Mouse (Mus musculus) bone marrow, adult 2 months (tissue): ENCODE measurements around the gene Gm20431. TPM values are rescaled to one million over a fixed set of nuclear protein-coding genes. Genes with fewer than 3 reads are reported as not detected.

Source experiments
- H3K27ac ChIP-seq: fragments of 200-500 bp; 2 replicates; pipeline ENCODE4 v1.5.1; 2012; ENCODE audit warnings: low read depth, mild to moderate bottlenecking, control low read depth, inconsistent platforms, low read length; ENCODE audit not compliant: control insufficient read depth, poor library complexity, insufficient read depth
- H3K4me1 ChIP-seq: fragments of 200-500 bp; 2 replicates; pipeline ENCODE4 v1.6.1; 2011; ENCODE audit warnings: low read length; ENCODE audit not compliant: control insufficient read depth, insufficient read depth
- H3K4me3 ChIP-seq: fragments of 200-500 bp; replicated peaks from 2 replicates; pipeline ENCODE3; 2011; ENCODE audit warnings: mild to moderate bottlenecking, low read depth, low read length, control low read depth; ENCODE audit not compliant: control insufficient read depth
- CTCF ChIP-seq: fragments of 200-500 bp; IDR thresholded peaks from 2 replicates; pipeline ENCODE4 v1.5.1; 2011; ENCODE audit warnings: low read length, control low read depth; ENCODE audit not compliant: control insufficient read depth, insufficient read depth
- POLR2A ChIP-seq: fragments of 200-500 bp; IDR thresholded peaks from 2 replicates; pipeline ENCODE4 v1.6.1; 2011; ENCODE audit warnings: low read depth, mild to moderate bottlenecking, control low read depth, low read length, borderline replicate concordance; ENCODE audit not compliant: control insufficient read depth
- WGBS: fragments of 180-500 bp; shearing (Covaris S2); methylation state at CpG from one replicate; pipeline ENCODE4 v1.1.7; 2018; 5-methylcytosine and 5-hydroxymethylcytosine counted together
- polyA plus RNA-seq: library from polyadenylated mRNA; stranded (reverse); fragments of >200 nt; gene quantifications from 2 replicates; pipeline ENCODE4 v1.2.4, GENCODE M21; 2011; ENCODE audit warnings: low replicate concordance; ENCODE audit not compliant: missing spikeins, insufficient read depth, insufficient read length

Gm20431 gene
- polyA plus RNA-seq, 1 experiment, result not detected

DNA sequence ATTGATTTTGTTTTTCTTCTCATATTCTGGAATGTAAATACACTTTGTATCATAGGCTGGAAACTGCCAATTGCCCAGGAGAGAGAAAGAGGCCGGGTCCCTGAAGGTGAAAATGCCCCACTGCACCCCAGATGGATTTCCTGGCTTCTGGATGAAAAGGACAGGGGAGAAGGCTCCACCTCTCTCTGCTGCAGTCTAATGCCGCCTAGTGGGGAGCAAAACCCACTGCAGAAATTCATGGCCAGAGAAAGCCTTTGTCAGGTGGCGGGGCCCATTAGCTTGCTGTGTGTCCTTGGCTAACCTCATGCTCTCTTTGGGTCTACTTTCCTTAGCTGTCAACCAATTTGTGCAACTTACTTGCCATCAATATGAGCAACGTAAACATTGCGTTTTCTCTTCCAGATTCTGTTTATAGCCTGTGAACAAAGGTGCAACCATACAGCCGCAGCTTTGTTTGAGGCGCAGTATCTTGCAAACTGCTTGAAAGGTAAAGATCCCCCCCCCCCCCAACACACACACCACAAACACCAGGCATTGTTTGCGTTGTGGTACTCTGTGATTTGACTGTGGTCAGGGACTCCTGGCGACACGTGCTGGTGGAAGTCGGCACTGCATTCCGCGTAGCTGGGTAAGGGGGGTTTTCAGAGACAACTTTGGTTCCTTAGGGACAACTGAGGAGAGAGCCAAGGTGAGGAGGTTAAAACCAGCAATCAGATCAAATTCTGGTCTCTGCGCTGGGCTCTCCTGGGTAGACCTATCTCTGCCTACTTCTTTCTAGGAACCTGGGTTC lies 14.0 kb upstream of the Gm20431 start:
- Histone ChIP-seq H3K4me3 (no peak overlapping the region), H3K4me1 (no peaks in the 10 kb centered on the region; the same call in 1 of the 2 replicates), H3K27ac (no peak overlapping the region)
- 42% methylated on average over 14 of the region's 14 CpGs for WGBS
- TF ChIP-seq POLR2A (no peak), CTCF (peak; percentile 75)

DNA sequence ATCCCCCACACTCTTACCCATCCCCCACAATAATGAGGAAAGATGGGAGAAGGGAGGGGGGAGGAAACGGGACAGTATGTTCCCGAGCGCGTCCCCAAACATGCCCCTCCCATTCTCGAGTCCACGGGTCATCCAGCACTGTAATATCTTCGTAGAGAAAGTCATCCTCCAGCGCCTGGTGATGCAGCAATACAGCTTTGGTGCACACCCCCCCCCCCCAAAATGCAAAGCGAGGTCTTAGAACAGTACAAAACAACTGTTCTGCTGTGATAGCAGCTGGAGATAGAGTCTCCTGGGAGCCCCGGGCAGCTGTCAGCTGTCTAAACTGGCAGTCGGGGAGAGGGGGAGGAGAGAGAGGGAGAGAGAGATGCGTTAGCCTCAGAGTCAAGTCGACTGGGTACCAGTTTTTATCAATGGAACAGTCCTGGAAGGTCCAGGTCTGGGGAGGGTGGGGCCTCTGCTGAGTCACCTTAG lies 11.0 kb upstream of the Gm20431 start:
- H3K4me1 ChIP-seq, result no peaks in the 10 kb centered on the region; the same call in 1 of the 2 replicates
- peak overlapping the region; percentile 54; the same call in 1 of the 2 replicates for H3K27ac ChIP-seq
- no peak for TF ChIP-seq POLR2A
- no peak for TF ChIP-seq CTCF
- 37% methylated on average over 13 of the region's 13 CpGs for WGBS
- no peak overlapping the region for H3K4me3 ChIP-seq

DNA sequence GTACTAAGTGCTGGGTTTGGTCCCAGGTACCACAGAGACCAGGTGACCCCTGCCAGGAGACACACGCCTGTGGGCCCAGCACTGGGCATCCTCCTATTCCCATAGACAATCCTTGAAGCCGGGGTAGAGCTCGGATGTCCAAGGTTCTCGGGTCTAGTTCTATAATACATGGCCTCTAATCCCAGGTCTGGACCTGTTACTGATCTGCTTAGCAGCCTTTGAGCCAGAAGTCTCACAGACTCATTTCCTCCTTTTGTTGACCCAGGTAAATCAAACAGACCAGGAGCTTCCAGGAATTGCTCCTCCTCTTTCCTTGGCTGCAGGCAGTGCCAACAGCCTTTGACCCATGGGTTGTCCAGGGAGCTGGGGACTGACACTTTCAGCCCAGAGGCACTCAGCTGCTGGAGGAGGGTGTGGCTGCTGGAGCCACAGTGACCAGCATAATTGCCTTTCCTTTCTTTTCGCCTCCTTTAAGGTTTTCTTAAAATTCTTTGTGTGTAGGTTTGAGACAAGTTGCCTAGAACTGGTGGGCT lies 9.9 kb upstream of the Gm20431 start:
- Histone ChIP-seq H3K4me1 (no peaks in the 10 kb centered on the region; the same call in 1 of the 2 replicates), H3K27ac (no peak overlapping the region), H3K4me3 (no peak overlapping the region)
- TF ChIP-seq POLR2A (no peak), CTCF (no peak)
- 80% methylated on average over 5 of the region's 5 CpGs for WGBS

DNA sequence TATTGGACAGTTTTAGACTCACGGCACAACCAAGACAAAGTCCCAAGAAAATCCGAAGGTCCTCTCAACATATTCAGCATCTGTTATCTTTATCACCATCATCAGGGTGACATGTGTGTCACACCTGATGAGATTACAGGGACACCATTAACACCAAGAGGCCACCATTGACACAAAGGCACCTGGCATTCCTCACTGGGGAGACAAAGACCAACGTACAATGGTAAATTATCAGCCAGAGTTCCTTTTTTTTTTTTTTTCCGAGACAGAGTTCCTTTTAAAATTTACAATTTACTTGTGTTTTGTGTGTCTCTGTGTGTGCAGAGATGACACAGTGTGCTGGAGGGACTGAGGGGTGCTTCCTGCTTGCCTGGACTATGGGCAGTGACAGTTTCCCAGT lies 8.1 kb upstream of the Gm20431 start:
- TF ChIP-seq POLR2A, result no peak
- no peak for TF ChIP-seq CTCF
- H3K27ac ChIP-seq, result no peak overlapping the region
- no peaks in the 10 kb centered on the region; the same call in 1 of the 2 replicates for H3K4me1 ChIP-seq
- no peak overlapping the region for H3K4me3 ChIP-seq
- WGBS, result 76% methylated on average over 4 of the region's 4 CpGs

DNA sequence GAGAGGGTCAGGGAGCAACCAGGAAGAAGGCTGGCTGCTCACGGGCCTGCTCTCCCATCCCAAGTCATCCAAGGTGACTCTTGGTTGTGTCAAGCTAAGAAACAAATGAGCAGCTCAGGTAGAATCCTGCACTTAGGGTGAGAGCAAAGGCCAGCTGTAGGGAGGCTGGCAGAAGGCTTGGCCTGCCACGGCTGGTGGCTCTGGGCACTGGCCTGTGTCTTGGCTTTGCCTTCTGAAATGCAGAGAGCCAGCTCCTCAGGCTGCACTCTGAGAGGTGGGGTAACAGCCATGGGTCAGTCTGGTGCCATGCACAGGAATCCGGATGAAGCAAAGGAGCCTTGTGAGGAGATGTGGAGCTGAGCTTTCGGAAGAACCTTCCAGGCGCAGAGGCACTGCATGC lies 7.1 kb upstream of the Gm20431 start:
- Histone ChIP-seq H3K4me1 (no peaks in the 10 kb centered on the region; the same call in 1 of the 2 replicates), H3K4me3 (no peak overlapping the region), H3K27ac (no peak overlapping the region)
- TF ChIP-seq POLR2A (no peak), CTCF (no peak)
- 83% methylated on average over 5 of the region's 5 CpGs for WGBS

- Histone ChIP-seq H3K4me3 (no peak overlapping the region), H3K27ac (no peak overlapping the region), H3K4me1 (no peaks in the 10 kb centered on the region)
- WGBS, result 85% methylated on average over 18 of the region's 18 CpGs
- TF ChIP-seq CTCF, result no peak
These were observed 4.8 kb upstream of the Gm20431 start for GRCm38 (mm10) chr2:167665972-167666713.

DNA sequence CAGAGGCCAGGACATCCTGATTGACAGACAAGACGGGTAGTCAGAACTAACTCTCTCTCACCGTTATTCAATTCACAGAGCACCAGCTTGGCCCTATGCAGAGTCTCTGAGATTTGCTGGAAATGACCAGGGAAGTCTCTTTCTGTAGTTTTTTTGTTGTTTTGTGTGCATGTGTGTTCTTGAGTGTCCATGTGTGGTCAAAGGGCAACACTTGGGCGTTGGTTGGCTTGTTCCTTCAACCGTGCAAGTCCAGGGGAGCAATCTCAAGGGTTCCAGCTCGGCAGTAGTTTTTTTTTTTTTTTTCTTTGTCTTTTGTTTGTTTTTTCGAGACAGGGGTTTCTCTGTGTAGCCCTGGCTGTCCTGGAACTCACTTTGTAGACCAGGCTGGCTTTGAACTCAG lies 1.4 kb upstream of the Gm20431 start:
- Histone ChIP-seq H3K4me3 (no peak overlapping the region), H3K4me1 (peaks cover 3% of the 10 kb centered on the region; the same call in 1 of the 2 replicates), H3K27ac (no peak overlapping the region)
- TF ChIP-seq POLR2A (no peak), CTCF (no peak)
- WGBS, result 61% methylated on average over 6 of the region's 6 CpGs

GRCm38 (mm10) chr2:167660611-167660971 lies 705 bp downstream of the Gm20431 start:
- WGBS, result 2% methylated on average over 12 of the region's 12 CpGs
- peak overlapping the region; percentile 89 for H3K4me3 ChIP-seq
- TF ChIP-seq POLR2A (no peak), CTCF (no peak)
- H3K4me1 ChIP-seq, result peaks cover 8% of the 10 kb centered on the region; the same call in 1 of the 2 replicates
- peak overlapping the region; percentile 22; the same call in 1 of the 2 replicates for H3K27ac ChIP-seq
